Mouse (Mus musculus) neural tube, embryonic 10.5 days (tissue): ENCODE measurements at regions not wholly inside any gene's neighbourhood (a gene's known extent, or its start where the extent isn't known, plus 50 kb on each side); places are given as distances from the start of the nearest gene placed in this dataset.

ENCODE experiments used
- DNase-seq: peaks from one replicate; pipeline ENCODE4 v3.0.0-alpha.2; 2017; ENCODE audit warnings: low spot score; ENCODE audit errors: extremely low spot score

- no peak for DNase-seq
Observed at GRCm38 (mm10) chr4:47622851-47623743, 148.6 kb downstream of the Sec61b start.

- no peak for DNase-seq
Observed at GRCm38 (mm10) chr4:47630006-47630405, 155.5 kb downstream of the Sec61b start.

DNA sequence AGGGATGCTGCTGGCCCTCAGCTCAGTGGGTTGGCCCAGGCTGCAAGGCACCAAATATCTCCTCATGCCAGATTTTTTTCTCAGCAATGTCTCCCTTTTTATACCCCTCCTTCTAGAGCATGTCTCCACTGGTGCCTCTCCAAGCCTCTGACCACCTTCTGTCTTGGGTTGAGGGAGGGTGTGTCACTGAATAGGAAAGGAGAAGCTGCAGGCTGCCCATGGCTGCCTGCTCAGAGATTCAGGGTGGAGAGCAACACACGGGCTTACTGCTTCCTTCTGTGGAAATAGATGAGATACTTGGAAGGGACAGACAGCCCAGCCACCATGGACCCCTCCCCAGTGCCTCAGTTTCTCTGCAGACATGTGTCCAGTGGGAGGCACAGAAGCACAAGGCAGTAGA lies 156.0 kb downstream of the Sec61b start:
- DNase-seq, result no peak

- DNase-seq, result no peak
Observed at GRCm38 (mm10) chr4:47638876-47639494, 164.5 kb downstream of the Sec61b start.

- peak; percentile 19 for DNase-seq
Observed at GRCm38 (mm10) chr4:47645093-47645492, 170.6 kb downstream of the Sec61b start.

DNA sequence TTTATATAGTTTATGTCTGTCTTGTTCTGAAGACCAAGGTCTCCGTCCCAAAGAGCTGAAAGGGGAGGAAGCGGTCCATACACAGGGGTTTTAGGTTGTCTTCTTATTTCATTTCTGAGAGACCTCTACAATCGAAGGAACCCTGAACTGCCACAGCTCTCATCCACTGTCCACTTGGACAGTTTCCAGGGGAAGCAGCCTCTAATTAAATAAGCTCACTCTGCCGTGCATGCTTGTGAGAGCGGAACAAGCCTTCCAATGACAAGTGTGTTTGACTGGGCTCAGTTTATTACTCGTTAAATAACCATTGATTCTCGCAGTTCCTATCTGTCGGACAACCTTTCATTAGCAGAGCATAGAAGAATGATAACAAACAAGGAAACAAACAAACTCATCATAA lies 174.2 kb downstream of the Sec61b start:
- DNase-seq, result no peak

DNA sequence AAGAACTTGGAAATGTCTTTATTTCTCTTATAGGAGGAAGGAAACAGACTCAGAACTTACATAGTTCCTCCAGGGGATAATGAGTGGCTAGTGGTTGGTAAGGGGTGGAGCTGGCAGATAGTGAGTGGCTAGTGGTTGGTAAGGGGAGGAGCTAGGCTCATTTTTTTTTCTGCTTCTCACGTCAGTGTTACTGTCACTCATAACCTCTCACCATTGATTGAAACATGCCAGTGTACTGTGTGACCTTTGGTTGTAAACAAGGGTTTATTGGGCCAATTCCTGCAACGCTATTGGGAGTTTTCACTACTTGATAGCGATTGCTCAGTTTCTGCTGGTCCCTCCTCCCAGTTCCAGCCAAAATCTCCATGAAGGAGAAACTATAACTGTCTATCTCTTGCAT lies 175.5 kb downstream of the Sec61b start:
- no peak for DNase-seq

GRCm38 (mm10) chr4:47651521-47651920 lies 177.1 kb downstream of the Sec61b start:
- no peak for DNase-seq

- no peak for DNase-seq
Observed at GRCm38 (mm10) chr4:47653143-47653542, 178.7 kb downstream of the Sec61b start.

DNA sequence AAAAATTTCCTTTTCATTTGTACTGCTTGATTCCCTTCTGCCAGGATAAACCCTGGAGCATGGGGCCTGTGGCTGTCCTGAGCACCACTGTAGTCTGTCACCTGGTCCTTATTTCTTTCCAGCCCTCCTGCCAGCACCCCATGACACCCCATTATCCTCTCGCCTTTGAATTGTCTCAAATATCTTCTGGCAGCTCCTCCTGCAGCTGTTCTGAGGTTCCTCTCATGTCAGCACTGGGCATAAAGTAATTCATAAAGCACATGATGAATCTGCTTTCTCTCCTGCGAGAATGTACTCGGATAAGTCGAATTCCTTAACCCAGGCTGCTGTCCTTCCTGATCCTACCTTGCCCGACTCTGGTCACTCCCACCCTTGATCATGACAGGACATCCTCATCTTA lies 195.1 kb downstream of the Sec61b start:
- no peak for DNase-seq

GRCm38 (mm10) chr4:47670476-47670875 lies 196.0 kb downstream of the Sec61b start:
- no peak for DNase-seq

GRCm38 (mm10) chr4:47671362-47671761 lies 196.9 kb downstream of the Sec61b start:
- no peak for DNase-seq

DNA sequence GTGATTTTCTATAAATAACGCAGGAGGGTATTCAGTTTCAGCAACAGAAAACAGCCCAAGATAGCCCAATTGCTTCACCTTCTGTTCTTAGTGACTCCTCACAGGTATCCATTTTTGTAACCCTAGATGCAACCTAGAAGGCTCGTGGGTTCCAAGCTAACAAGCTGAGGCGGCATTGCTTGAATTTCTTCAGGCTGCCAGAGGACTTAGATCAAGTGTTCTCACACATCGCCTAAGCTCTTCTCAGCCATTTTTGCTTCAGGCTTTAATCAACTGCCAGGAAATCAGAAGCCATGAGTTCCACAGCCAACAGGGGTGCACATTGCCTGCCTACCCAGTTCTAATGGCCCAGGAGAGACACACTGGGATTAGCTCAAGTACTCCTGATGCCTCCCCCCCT lies 206.7 kb downstream of the Sec61b start:
- no peak for DNase-seq

- DNase-seq, result no peak
Observed at GRCm38 (mm10) chr4:47691207-47691606, 216.7 kb downstream of the Sec61b start.

DNA sequence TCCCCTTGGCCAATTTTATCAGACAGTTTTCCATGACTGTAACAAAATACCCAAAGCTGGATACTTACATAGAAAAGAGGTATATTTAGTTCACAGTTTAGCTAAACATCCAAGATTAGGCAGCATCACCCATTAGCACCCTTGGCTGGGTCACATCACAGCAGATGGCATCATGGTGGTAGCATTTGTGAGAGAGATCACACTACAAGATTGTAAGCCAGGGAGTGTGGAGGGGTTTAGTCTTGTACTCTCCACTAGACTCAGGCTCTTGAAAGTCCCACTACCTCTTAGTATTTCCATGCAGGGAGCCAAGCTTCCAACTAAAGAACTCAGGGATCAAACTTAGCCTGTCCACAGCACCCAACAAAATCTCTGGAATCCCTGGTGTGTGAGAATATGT lies 218.2 kb downstream of the Sec61b start:
- DNase-seq, result no peak

DNA sequence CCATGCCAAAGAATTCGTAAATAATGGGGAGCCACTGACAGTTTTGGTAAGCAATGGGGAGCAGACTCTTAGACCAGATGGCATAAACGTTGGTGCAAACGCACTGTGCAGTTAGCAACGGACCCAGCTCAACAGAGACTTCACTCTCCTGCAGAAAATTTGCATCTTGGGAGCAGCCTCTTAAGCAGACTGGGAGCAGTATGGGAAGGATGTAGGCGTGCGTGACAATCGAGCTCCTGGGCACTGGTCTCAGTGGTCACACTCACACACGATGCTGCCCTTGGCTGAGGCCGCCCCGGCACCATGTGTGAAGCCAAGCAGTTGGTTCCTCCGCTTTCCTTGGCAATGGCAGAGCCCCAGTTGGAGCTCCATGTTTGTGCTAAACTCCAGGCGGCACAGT lies 218.8 kb downstream of the Sec61b start:
- DNase-seq, result no peak

- DNase-seq, result no peak
Observed at GRCm38 (mm10) chr4:47697071-47697470, 222.6 kb downstream of the Sec61b start.

- DNase-seq, result no peak
Observed at GRCm38 (mm10) chr4:47698514-47698913, 224.1 kb downstream of the Sec61b start.

DNA sequence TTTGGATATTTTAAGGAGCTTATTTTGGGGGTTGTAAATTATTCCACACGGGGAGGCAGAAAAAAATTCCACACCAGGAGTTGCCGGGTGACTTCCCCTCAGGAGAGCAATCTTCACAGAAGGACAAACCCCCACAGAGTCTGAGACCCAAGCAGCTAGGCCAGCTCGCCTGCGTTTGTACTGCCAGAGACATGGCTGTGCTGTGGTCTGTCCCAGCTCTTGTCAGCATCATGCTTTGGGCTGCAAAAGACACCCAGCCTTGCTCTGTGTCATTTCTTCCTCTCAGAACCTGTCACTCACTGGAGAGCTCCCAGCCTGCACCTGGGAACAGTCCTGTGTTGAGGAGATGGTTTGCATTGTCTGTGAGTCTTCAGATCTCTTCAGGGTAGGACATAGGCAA lies 224.5 kb downstream of the Sec61b start:
- no peak for DNase-seq

DNA sequence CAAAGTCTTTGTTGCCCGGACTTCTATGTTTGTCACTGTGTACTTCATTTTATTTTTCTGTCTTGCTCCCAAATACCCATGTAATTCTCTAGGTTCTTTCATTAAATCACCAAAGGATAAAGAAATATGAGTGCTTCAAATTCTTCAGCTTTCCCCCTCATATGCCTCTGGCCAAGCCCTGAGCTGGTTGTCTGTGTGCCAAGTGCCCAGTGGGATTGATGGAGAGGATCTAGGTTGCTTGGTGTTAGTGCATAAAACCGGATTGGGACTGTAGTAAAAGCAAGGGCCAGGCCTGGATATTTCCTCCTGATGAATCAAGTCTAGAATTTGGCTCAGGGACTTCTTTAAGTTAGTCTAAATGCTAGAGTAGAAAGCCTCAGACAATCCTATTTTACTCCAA lies 229.0 kb downstream of the Sec61b start:
- DNase-seq, result no peak

DNA sequence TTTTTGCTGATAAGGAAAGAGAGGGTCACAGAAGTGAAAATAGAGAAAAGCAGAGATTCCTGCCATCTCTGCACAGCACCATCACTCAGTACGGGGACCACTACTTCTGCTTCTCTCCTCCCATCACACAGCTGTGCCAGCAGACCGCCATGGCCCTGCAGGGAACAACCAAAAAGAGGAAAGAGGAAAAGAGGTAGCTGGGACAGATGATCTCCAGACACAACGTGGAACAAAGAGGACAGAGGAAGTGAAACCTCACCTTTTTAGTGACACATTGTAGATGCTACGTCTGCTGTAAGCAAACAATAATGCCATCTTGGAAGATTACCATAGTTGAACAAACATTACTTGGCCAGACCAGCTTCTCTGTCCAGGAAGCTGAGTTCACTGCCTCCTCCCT lies 230.1 kb downstream of the Sec61b start:
- DNase-seq, result no peak

- no peak for DNase-seq
Observed at GRCm38 (mm10) chr4:47707966-47708365, 233.5 kb downstream of the Sec61b start.

GRCm38 (mm10) chr4:47713387-47713786 lies 238.9 kb downstream of the Sec61b start:
- no peak for DNase-seq
